Comparison of ENCODE assay signal across 8 mouse cellular contexts in the genomic region with DNA sequence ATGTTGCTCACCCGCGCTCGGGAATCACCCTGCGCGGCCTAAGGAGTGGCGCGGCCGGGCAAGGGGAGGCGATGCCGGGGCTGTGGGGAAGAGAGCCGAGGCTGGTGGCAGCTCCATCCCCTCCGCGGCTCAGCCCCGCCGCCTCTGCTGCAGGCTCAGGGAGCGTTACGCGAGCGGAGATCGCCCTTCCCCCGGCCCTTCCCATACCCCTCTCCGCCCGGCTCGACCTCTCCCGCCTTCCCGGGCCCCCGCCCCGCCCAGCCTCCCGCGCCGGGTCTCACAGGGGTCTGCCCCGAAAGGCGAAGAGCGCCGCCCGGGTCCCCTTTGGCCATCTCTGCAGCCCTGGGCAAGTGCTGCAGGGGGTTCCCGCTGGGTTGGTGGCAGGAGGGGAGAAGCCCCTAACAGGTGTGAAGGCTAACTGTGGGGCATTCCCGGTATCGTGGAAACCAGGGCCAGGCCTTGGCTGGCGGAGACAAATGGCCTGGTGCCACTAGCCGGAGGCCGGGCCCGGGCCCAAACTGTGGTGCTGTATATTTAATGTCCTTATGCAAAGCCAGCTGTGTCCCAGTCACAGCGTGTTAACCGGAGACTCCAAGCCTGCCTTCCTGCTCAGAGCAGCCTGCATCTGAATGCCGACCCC. TPM values are rescaled to one million over a fixed set of nuclear protein-coding genes. Genes with fewer than 3 reads are reported as not detected.
DNase-seq lines count a peak whose midpoint lies in the region; ATAC-seq and TF ChIP-seq lines count a peak whose summit lies in the region.

A gene (minus strand): TSS at position 352 of the 640 bp plus-strand sequence.

- no peak for TF ChIP-seq EP300 in ES-Bruce4 (IDR thresholded peaks at IDR 0.05; ENCODE audit: insufficient read depth, low read depth, low read length)
- no peak for TF ChIP-seq EP300 in heart, postnatal 0 days (IDR thresholded peaks at IDR 0.05; ENCODE audit: low read depth)

- peak within 1 kb of the TSS; percentile 79 for H3K4me3 ChIP-seq in ES-Bruce4 (ENCODE audit: low read depth, low read length)
- H3K4me3 ChIP-seq in forebrain, embryonic 11.5 days (ENCODE audit: low read depth, low read length) = peak within 1 kb of the TSS; percentile 59
- H3K4me3 ChIP-seq in heart, postnatal 0 days (ENCODE audit: low read depth, low read length) = peak within 1 kb of the TSS; percentile 56
- peak within 1 kb of the TSS; percentile 48 for H3K4me3 ChIP-seq in liver, embryonic 12.5 days

- peak; percentile 85 for ATAC-seq in forebrain, embryonic 11.5 days (replicated peaks; ENCODE audit: low FRiP score)
- ATAC-seq in heart, postnatal 0 days (ENCODE audit: insufficient read depth, low read depth) = peak; percentile 41; the same call in 1 of the 2 replicates
- ATAC-seq in liver, embryonic 12.5 days = peak; percentile 47
- ATAC-seq in monocyte, adult 5-6 weeks (replicated peaks; ENCODE audit: insufficient number of reproducible peaks, low FRiP score, low TSS enrichment, poor library complexity, severe bottlenecking) = no peak

- H3K4me2 ChIP-seq in forebrain, embryonic 11.5 days (ENCODE audit: low read depth, low read length, severe bottlenecking) = peak within 1 kb of the TSS; percentile 95
- peak within 1 kb of the TSS; percentile 98 for H3K4me2 ChIP-seq in heart, postnatal 0 days (ENCODE audit: low read depth, low read length)
- H3K4me2 ChIP-seq in liver, embryonic 12.5 days = peak within 1 kb of the TSS; percentile 74

- under 1% methylated on average over 41 of the region's 46 CpGs for WGBS in forebrain, embryonic 11.5 days
- WGBS in heart, postnatal 0 days = 1% methylated on average over 46 of the region's 46 CpGs
- 3% methylated on average over 41 of the region's 46 CpGs for WGBS in liver, embryonic 12.5 days (ENCODE audit: insufficient replicate concordance)

- peaks cover 3% of the 10 kb centered on the region for H3K4me1 ChIP-seq in ES-Bruce4 (ENCODE audit: control insufficient read depth, insufficient read depth, low read length)
- H3K4me1 ChIP-seq in forebrain, embryonic 11.5 days (replicated peaks; ENCODE audit: control insufficient read depth, insufficient read depth, low read length) = no peaks in the 10 kb centered on the region; the same call in 1 of the 2 replicates
- peaks cover 14% of the 10 kb centered on the region; the same call in 1 of the 2 replicates for H3K4me1 ChIP-seq in heart, postnatal 0 days (ENCODE audit: control insufficient read depth, insufficient read depth)
- 0 out of 2 replicates have a peak, but pooled peaks cover 4% of the 10 kb centered on the region for H3K4me1 ChIP-seq in liver, embryonic 12.5 days

- peak; percentile 91 for DNase-seq in brain, embryonic 14.5 days (ENCODE audit: low read depth)
- DNase-seq in forebrain, embryonic 11.5 days (ENCODE audit: low spot score) = peak; percentile 86
- no peak for DNase-seq in heart, postnatal 0 days (ENCODE audit: low spot score)
- peak; percentile 76 to 84 for DNase-seq in kidney, postnatal 36 days
- DNase-seq in retina, embryonic 14.5 days (ENCODE audit: low spot score) = peak; percentile 74

- H3K27me3 ChIP-seq in ES-Bruce4 (ENCODE audit: control insufficient read depth, insufficient read depth, low read length, poor library complexity, severe bottlenecking) = no peaks in the 10 kb centered on the region; the same call in 1 of the 2 replicates
- no peaks in the 10 kb centered on the region; the same call in 1 of the 2 replicates for H3K27me3 ChIP-seq in forebrain, embryonic 11.5 days (ENCODE audit: control insufficient read depth, insufficient read depth, low read length)
- peaks cover 30% of the 10 kb centered on the region for H3K27me3 ChIP-seq in heart, postnatal 0 days (ENCODE audit: control insufficient read depth, insufficient read depth, low read length)
- H3K27me3 ChIP-seq in liver, embryonic 12.5 days (replicated peaks) = peaks cover 34% of the 10 kb centered on the region

- TF ChIP-seq POLR2A in ES-Bruce4 (IDR thresholded peaks at IDR 0.05; ENCODE audit: insufficient read depth, low read length) = no peak
- TF ChIP-seq POLR2A in brain, embryonic 14.5 days (IDR thresholded peaks at IDR 0.05; ENCODE audit: borderline replicate concordance, extremely low read depth, insufficient read depth, insufficient read length, poor library complexity, severe bottlenecking) = peak; percentile 52; the same call in 1 of the 2 replicates

- no peaks in the 10 kb centered on the region for H3K36me3 ChIP-seq in ES-Bruce4 (ENCODE audit: control insufficient read depth, insufficient read depth, low read length, poor library complexity, severe bottlenecking)
- no peaks in the 10 kb centered on the region for H3K36me3 ChIP-seq in forebrain, embryonic 11.5 days (ENCODE audit: control insufficient read depth, insufficient read depth, low read length)
- H3K36me3 ChIP-seq in heart, postnatal 0 days (replicated peaks; ENCODE audit: control insufficient read depth, insufficient read depth, low read length) = no peaks in the 10 kb centered on the region
- no peaks in the 10 kb centered on the region for H3K36me3 ChIP-seq in liver, embryonic 12.5 days

- no peaks in the 10 kb centered on the region for H3K9me3 ChIP-seq in ES-Bruce4 (replicated peaks; ENCODE audit: control insufficient read depth, insufficient read depth, low read length, poor library complexity, severe bottlenecking)
- no peaks in the 10 kb centered on the region for H3K9me3 ChIP-seq in forebrain, embryonic 11.5 days (ENCODE audit: control insufficient read depth, low read length)
- H3K9me3 ChIP-seq in heart, postnatal 0 days (replicated peaks; ENCODE audit: control insufficient read depth, low read length) = no peaks in the 10 kb centered on the region
- no peaks in the 10 kb centered on the region for H3K9me3 ChIP-seq in liver, embryonic 12.5 days (replicated peaks)

- H3K27ac ChIP-seq in ES-Bruce4 (ENCODE audit: insufficient read depth, low read length) = peak within 1 kb of the TSS; percentile 73
- H3K27ac ChIP-seq in forebrain, embryonic 11.5 days (ENCODE audit: low read depth, low read length) = peak within 1 kb of the TSS; percentile 55
- no peak within 1 kb of the TSS for H3K27ac ChIP-seq in heart, postnatal 0 days (ENCODE audit: low read depth)
- no peak within 1 kb of the TSS for H3K27ac ChIP-seq in liver, embryonic 12.5 days

- peak within 1 kb of the TSS; percentile 78 for H3K9ac ChIP-seq in ES-Bruce4 (ENCODE audit: low read depth, poor library complexity, severe bottlenecking)
- peak within 1 kb of the TSS; percentile 75 for H3K9ac ChIP-seq in forebrain, embryonic 11.5 days (ENCODE audit: low read length)
- 0 out of 2 replicates have a peak within 1 kb of the TSS, but pooled peaks have one; percentile 13 for H3K9ac ChIP-seq in heart, postnatal 0 days (replicated peaks; ENCODE audit: low read depth, low read length)
- no peak within 1 kb of the TSS for H3K9ac ChIP-seq in liver, embryonic 12.5 days

- TF ChIP-seq CTCF in ES-Bruce4 (IDR thresholded peaks at IDR 0.05; ENCODE audit: low read depth, low read length) = no peak
- TF ChIP-seq CTCF in brain, embryonic 14.5 days (IDR thresholded peaks at IDR 0.05; ENCODE audit: borderline replicate concordance, extremely low read depth, insufficient read depth, insufficient read length) = no peak
- no peak for TF ChIP-seq CTCF in heart, postnatal 0 days (IDR thresholded peaks at IDR 0.05; ENCODE audit: low read depth)

RNA-seq across cellular contexts. Expression of the gene that starts here (rescaled TPM):
- polyA plus RNA-seq in ES-Bruce4 (2011; ENCODE audit: insufficient read depth, insufficient read length, low read depth, missing spikeins) = 0.47 and 0.49 TPM in 2 replicates
- 2.2 and 3.6 TPM in 2 replicates for polyA plus RNA-seq in brain, embryonic 14.5 days (2012; rRNA removed)
- 1.8 and 2.0 TPM in 2 replicates for polyA plus RNA-seq in forebrain, embryonic 11.5 days (2014; fragmentation: Nextera tagmentation; extraction: Ambion mirVana)
- total RNA-seq in heart, postnatal 0 days (2014; rRNA removed; ENCODE audit: low replicate concordance) = 0.38 TPM in 1 of 2 replicates, not detected in the other
- not detected in 2 replicates for polyA plus RNA-seq in heart, postnatal 0 days (2015; fragmentation: Nextera tagmentation; extraction: Ambion mirVana)
- polyA plus RNA-seq in liver, embryonic 12.5 days (2016; fragmentation: Nextera tagmentation; extraction: Ambion mirVana) = 0.05 and 0.07 TPM in 2 replicates
- total RNA-seq in monocyte, adult 5-6 weeks (2017) = 0.10 to 0.21 TPM in 2 of 3 replicates, not detected in the other

Comparison
In these comparisons a context has a peak if more than half of its experiments do, and no peak if none do; other contexts are left out.
1. Peak in ATAC-seq, H3K4me3 ChIP-seq, H3K9ac ChIP-seq and H3K4me2 ChIP-seq in heart, postnatal 0 days; RNA of the gene not detected or under 1 TPM.
2. Peak in ATAC-seq, H3K4me3 ChIP-seq and H3K4me2 ChIP-seq in liver, embryonic 12.5 days; RNA of the gene not detected or under 1 TPM.
3. H3K27ac ChIP-seq: peak in ES-Bruce4 (single experiment) and forebrain, embryonic 11.5 days (single experiment); none in heart, postnatal 0 days (single experiment) and liver, embryonic 12.5 days (single experiment).
4. Peak in every context shown above with its lines, with median percentiles within 50 percentile points of each other: H3K4me3 ChIP-seq and H3K4me2 ChIP-seq.